Mouse (Mus musculus): Measurements from ENCODE around the gene Moap1. TPM values are rescaled to one million over a fixed set of nuclear protein-coding genes. Genes with fewer than 3 reads are reported as not detected.

Moap1 gene
- 1 to 10 TPM; 5.2 to 9.2 TPM for total RNA-seq (2023)

GRCm38 (mm10) chr12:102743589-102744574, at the start of gene Moap1, which contains the start of gene Tmem251:
Moap1 (minus strand) TSS chr12:102743661.
Tmem251 (plus strand) TSS chr12:102743762.

DNA sequence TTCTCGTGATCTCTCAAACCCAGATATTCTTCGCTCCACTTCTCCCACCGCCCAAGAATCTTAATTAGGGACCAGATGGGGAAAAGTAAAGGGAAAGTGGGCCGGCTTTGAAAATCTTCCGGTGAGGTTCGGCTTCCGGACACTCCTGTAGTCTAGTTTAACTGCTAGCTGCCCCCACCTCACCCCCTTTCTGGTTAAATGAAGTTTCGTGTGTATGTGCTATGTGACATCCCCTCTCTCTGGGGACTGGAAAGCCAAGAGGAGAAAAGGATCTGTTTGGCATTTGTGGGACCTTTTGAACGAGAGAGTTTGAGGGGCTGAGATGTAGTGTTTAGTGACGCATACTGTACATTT, 14.9 kb upstream of the Moap1 start, which contains the start of gene Gm20604:
Gene Gm20604 (minus strand): TSS at position 270 of the 354 bp plus-strand sequence.

DNA sequence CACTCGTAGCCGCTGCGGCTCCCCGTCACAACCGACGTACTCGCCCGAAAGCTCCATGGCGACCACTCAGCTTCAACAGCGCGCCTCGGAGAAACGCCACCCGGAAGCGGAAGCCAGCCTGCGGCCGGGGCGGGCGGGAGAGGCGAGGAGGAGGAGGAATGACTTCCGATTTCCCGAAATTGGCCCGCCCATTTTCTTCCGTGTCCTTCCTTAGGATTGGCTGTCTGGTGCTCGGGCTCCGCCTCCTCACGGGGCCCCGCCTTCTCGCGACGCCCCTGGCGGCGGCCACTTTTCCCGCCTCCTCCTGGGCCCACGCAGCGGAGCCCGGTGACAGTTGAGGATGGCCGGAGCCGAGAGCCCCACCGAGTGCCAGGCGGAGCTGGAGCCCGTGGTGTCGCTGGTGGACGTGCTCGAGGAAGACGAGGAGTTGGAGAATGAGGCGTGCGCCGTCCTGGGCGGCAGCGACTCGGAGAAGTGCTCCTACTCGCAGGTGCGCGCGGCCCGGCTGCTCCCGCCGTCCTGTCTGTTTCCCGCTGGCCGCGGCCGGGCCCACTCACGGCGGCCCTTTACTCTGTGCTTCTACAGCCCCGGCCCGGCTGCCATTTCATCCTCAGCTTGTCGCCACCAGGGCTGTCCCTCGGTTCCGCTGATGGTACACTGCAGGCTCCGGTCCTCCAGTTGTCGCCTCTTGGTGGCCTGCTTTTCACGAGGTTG, 14.4 kb upstream of the Moap1 start, which contains the start of the genes Gm28051, Gon7 and Ubr7:
Gene Gm28051 (minus strand): TSS at position 77 of the 714 bp plus-strand sequence.
Gene Gon7 (minus strand): TSS at position 115 of the 714 bp plus-strand sequence.
Gene Ubr7 (plus strand): TSS at position 279 of the 714 bp plus-strand sequence.

GRCm38 (mm10) chr12:102704457-102705198, 38.8 kb downstream of the Moap1 start, which contains the start of gene Itpk1:
Itpk1 (minus strand) TSS chr12:102704930.

Other genes with a start within 250 kb of the Moap1 start
- gene Chga, start 188.7 kb downstream of the Moap1 start, total RNA-seq (2023) = not detected
- gene Itpk1, start 38.7 kb downstream of the Moap1 start, total RNA-seq (2023) = 10 to 100 TPM; 47.3 to 49.7 TPM
- gene Tmem251, start 101 bp upstream of the Moap1 start, total RNA-seq (2023) = 10 to 100 TPM; 13.8 to 15.6 TPM
- not detected for gene Gm28051, start 14.1 kb upstream of the Moap1 start, total RNA-seq (2023)
- 10 to 100 TPM; 17.3 to 29.4 TPM for gene Gon7, start 14.1 kb upstream of the Moap1 start, total RNA-seq (2023)
- 10 to 100 TPM; 12.2 to 13.2 TPM for gene Ubr7, start 14.3 kb upstream of the Moap1 start, total RNA-seq (2023)
- gene Gm20604, start 15.0 kb upstream of the Moap1 start, total RNA-seq (2023) = 1 to 10 TPM; 2.8 to 4.7 TPM
- gene Btbd7, start 134.8 kb upstream of the Moap1 start, total RNA-seq (2023) = 10 to 100 TPM; 40.3 to 43.1 TPM
- not detected for gene Cox8c, start 155.7 kb upstream of the Moap1 start, total RNA-seq (2023)
- not detected for gene Unc79, start 205.2 kb upstream of the Moap1 start, total RNA-seq (2023)

Measured in monocyte, adult 59 days (primary cell).